Mouse (Mus musculus) kidney, embryonic 16.5 days (tissue): ENCODE measurements around the gene Irs2. TPM values are rescaled to one million over a fixed set of nuclear protein-coding genes. Genes with fewer than 3 reads are reported as not detected.

Experiments
- ATAC-seq: fragments of 200-750 bp; cut with Nextera tagmentation; 2 replicates; pipeline ENCODE4 v1.8.0; 2017; ENCODE audit warnings: moderate TSS enrichment; ENCODE audit not compliant: low FRiP score, low TSS enrichment
- H3K27ac ChIP-seq: fragments of 300-500 bp; sonication (generic); 2 replicates; pipeline ENCODE4 v1.5.1; 2014; ENCODE audit warnings: low read length
- H3K27me3 ChIP-seq: fragments of 300-500 bp; sonication (generic); 2 replicates; pipeline ENCODE4 v1.6.1; 2014; ENCODE audit warnings: low read length, control low read depth, mixed read lengths; ENCODE audit not compliant: insufficient read depth
- H3K36me3 ChIP-seq: fragments of 300-500 bp; sonication (generic); 2 replicates; pipeline ENCODE4 v1.6.1; 2014; ENCODE audit warnings: low read length, control low read depth, mixed read lengths; ENCODE audit not compliant: insufficient read depth
- H3K4me1 ChIP-seq: fragments of 300-500 bp; sonication (generic); 2 replicates; pipeline ENCODE4 v1.6.1; 2014; ENCODE audit warnings: low read length, control low read depth, mixed read lengths; ENCODE audit not compliant: insufficient read depth
- H3K4me2 ChIP-seq: fragments of 300-500 bp; sonication (generic); replicated peaks from 2 replicates; pipeline ENCODE4 v1.6.1; 2014; ENCODE audit warnings: low read depth, low read length
- H3K4me3 ChIP-seq: fragments of 300-500 bp; sonication (generic); 2 replicates; pipeline ENCODE4 v1.5.1; 2014; ENCODE audit warnings: mild to moderate bottlenecking, low read length
- H3K9ac ChIP-seq: fragments of 300-500 bp; sonication (generic); replicated peaks from 2 replicates; pipeline ENCODE4 v1.6.1; 2014; ENCODE audit warnings: low read length
- H3K9me3 ChIP-seq: fragments of 300-500 bp; sonication (generic); 2 replicates; pipeline ENCODE4 v1.6.1; 2016; ENCODE audit warnings: low read length, control low read depth
- WGBS: fragments of 180-500 bp; shearing (Covaris S2); extraction: QIAGEN DNeasy Blood & Tissue Kit; methylation state at CpG from one replicate; pipeline ENCODE4 v1.1.7; 2014; 5-methylcytosine and 5-hydroxymethylcytosine counted together
- polyA plus RNA-seq: library from polyadenylated mRNA; unstranded; fragments of >200 nt; fragmentation: Nextera tagmentation; extraction: Ambion mirVana; gene quantifications from 2 replicates; pipeline ENCODE4 v1.2.1, GENCODE M21; 2015

The Irs2 gene
- polyA plus RNA-seq, 1 experiment from 2014 or later: 4.1 TPM

DNA sequence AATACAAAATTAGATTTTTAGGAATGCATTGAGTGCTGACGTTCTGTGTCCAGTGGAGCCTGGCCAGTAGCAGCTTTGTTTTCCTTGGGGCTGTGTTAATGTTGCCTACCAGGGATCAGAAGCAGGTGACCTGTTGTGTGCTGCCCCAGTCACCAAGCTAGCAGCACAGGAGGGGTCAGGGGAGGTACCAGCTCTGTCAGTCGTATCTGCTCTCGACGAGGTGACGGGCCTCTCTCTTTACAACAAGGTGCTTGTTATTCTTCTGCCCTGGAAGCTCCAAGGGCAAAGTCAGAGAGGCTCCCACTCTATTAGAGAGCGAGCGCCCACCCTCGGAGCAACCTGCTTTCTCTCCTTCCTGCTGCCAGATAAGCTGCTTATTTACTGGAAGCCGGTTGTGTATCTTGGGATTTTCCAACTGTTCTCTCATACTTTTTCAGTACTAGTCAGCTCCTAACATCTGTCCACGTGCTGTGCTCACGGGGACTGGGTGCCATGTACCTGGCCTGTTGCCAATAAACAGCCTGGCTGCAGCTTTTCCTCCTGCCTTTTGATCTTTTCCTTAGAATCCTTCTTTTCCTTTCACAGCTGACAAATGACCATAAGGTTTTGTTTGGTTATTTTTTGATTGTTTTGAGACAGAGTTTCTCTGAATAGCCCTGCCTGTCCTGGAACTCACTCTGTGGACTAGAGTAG, 2.8 kb upstream of the Irs2 start:
- no peaks in the 10 kb centered on the region for H3K9me3 ChIP-seq
- no peak overlapping the region for H3K27ac ChIP-seq
- no peak overlapping the region for H3K4me3 ChIP-seq
- 5% methylated on average over 11 of the region's 11 CpGs for WGBS
- peaks cover 26% of the 10 kb centered on the region for H3K4me1 ChIP-seq
- ATAC-seq: no peak
- H3K27me3 ChIP-seq: no peaks in the 10 kb centered on the region
- no peak overlapping the region for H3K4me2 ChIP-seq
- H3K36me3 ChIP-seq: no peaks in the 10 kb centered on the region; the same call in 1 of the 2 replicates
- no peak overlapping the region for H3K9ac ChIP-seq

DNA sequence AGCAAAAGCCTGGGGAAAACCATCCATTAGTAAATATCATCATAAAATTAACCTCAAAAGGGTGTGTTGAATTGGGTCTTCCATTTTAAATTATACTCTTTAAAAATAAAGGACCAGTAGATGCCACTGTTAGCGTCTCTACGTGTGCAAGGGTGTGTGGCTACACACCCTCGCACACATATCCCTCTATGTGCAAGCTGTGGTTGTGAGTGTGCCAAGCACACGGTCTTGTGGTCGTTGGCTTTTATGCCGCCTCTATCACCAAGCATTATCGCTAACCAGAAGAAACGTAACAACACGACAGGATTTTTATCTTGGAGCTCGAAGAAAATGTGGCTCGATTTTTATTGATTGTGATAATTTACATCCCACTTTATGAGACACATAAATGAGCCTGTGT, 2.1 kb upstream of the Irs2 start:
- Histone ChIP-seq H3K9me3 (no peaks in the 10 kb centered on the region), H3K9ac (no peak overlapping the region), H3K27ac (no peak overlapping the region), H3K36me3 (peaks cover 3% of the 10 kb centered on the region; the same call in 1 of the 2 replicates), H3K27me3 (no peaks in the 10 kb centered on the region), H3K4me3 (no peak overlapping the region), H3K4me1 (peaks cover 32% of the 10 kb centered on the region), H3K4me2 (no peak overlapping the region)
- 35% methylated on average over 11 of the region's 11 CpGs for WGBS
- no peak for ATAC-seq

DNA sequence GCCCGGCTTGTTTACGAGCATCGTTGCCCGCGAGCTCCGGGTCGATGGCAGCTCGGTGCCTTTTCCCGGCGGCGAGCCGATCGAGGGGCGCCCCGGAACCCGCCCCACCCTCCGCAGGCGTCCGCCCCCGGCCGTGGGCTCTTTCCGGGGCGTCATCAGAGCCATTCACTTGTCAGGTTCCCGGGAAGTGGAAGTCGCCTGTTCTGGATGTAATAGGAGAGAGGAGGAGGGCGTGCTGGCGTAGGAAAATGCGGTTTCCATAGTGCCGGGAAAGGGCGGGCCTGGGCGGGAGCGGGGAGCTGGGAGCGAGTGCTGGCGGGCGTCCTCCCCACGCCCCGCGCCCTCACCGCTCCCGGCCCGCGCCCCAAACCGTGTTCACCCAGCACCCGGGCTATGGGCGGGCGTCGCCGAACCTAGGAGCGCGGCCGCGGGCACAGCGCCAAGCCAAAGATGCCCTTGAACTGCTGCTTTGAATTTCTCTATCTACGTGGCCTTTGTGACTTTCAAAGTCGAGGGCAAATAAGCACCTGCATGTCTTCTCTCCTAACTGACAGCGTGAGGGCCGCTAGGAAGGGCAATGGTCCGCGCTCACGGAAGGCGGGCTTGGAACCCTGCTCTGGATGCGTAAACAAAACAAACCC, 1.3 kb upstream of the Irs2 start:
- ATAC-seq: peak; percentile 61
- under 1% methylated on average over 58 of the region's 62 CpGs for WGBS
- H3K4me1 ChIP-seq: peaks cover 41% of the 10 kb centered on the region

DNA sequence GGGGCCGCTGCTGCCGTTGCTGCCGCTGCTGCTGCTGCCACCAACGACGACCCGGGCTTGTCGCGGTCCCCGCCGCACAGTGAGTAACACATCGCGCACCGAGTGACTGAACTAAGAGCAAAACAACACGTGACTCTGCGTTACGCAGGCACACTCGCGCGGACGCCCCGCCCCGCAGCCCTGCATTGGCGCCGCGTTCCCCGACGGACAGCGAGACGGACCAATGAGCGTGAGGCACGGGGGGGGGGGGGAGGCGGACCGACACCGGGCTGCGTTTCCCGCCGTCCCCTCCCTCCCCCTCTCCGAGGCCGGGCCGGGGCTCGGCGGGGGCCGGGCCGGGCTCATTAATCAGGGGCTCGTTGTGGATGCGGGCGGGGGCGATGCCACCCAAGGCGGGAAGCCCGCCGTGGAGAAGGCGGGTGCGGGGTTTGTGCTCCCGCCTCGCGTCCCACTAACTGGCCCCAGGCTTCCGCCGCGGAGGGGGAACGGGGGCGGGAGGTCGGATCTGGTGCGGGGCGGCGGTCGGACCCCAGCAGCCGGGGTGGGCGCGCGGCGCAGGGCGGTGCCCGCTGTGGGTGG, 673 bp upstream of the Irs2 start:
- Histone ChIP-seq H3K4me3 (peak overlapping the region; percentile 73), H3K27ac (peak overlapping the region; percentile 93), H3K36me3 (peaks cover 3% of the 10 kb centered on the region; the same call in 1 of the 2 replicates), H3K4me1 (peaks cover 47% of the 10 kb centered on the region), H3K9ac (peak overlapping the region; percentile 89), H3K27me3 (no peaks in the 10 kb centered on the region), H3K9me3 (no peaks in the 10 kb centered on the region), H3K4me2 (peak overlapping the region; percentile 93)
- peak; percentile 89 for ATAC-seq
- WGBS: under 1% methylated on average over 48 of the region's 73 CpGs

More for the DNA sequence above, 1.3 kb upstream of the Irs2 start:
- peak overlapping the region; percentile 93 for H3K27ac ChIP-seq
- peak overlapping the region; percentile 93 for H3K4me2 ChIP-seq
- H3K9me3 ChIP-seq: no peaks in the 10 kb centered on the region
- peaks cover 3% of the 10 kb centered on the region; the same call in 1 of the 2 replicates for H3K36me3 ChIP-seq
- H3K9ac ChIP-seq: peak overlapping the region; percentile 78
- peak overlapping the region; percentile 73 for H3K4me3 ChIP-seq
- H3K27me3 ChIP-seq: no peaks in the 10 kb centered on the region

GRCm38 (mm10) chr8:11007581-11008378, 478 bp downstream of the Irs2 start:
- ATAC-seq: no peak
- Histone ChIP-seq H3K4me1 (peaks cover 54% of the 10 kb centered on the region), H3K9me3 (no peaks in the 10 kb centered on the region), H3K4me3 (peak overlapping the region; percentile 73), H3K4me2 (peak overlapping the region; percentile 93), H3K27me3 (no peaks in the 10 kb centered on the region), H3K9ac (peak overlapping the region; percentile 89), H3K27ac (peak overlapping the region; percentile 93), H3K36me3 (peaks cover 3% of the 10 kb centered on the region; the same call in 1 of the 2 replicates)
- WGBS: under 1% methylated on average over 82 of the region's 88 CpGs

DNA sequence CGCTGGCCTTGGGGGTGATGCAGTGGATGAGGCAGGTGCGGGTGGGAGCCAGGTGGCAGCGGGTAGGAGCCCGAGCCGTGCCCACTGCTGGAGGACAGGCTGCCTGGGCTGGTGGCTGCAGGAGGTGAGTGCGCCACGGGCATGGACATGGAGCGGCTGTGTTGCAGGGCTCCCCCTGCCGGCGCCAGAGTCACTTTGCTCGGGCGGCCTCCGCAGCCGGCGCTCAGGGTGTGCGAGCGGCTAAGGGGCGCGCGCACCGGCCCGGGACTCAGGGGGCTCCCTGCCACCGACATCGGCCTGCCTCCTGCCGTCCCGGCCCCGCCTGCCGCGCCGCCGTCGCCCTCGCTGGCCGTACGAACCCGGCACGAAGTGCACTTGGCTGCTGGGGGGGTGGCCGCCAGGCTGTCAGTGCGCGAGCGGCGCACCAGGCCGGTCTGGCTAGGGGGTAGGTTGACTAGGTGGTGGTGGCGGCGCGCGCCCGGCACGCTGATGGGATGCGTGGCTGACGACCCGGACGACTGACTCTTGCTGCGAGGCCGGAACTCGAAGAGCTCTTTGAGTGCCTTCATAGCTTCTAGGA, 1.2 kb downstream of the Irs2 start:
- Histone ChIP-seq H3K4me3 (peak overlapping the region; percentile 73), H3K27ac (peak overlapping the region; percentile 93; the same call in 1 of the 2 replicates), H3K4me2 (peak overlapping the region; percentile 93), H3K9me3 (no peaks in the 10 kb centered on the region), H3K27me3 (no peaks in the 10 kb centered on the region), H3K36me3 (peaks cover 3% of the 10 kb centered on the region; the same call in 1 of the 2 replicates), H3K4me1 (peaks cover 61% of the 10 kb centered on the region), H3K9ac (peak overlapping the region; percentile 89)
- WGBS: under 1% methylated on average over 55 of the region's 56 CpGs
- ATAC-seq: peak; percentile 64

DNA sequence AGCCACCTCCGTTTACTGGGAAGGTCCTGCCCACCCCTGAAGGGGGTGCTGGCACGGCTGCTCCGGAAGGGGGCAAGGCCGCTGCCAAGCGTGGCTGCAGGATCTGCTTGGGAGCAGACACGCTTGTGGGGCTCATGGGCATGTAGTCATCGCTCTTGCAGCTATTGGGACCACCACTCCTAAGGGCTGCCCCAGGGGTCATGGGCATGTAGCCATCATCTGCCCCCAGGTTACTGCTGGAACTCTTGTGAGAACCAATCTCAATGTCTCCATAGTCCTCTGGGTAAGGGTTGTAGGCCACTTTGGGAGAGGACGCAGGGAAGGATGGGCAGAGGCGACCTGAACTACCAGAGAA, 2.0 kb downstream of the Irs2 start:
- ATAC-seq: no peak
- no peaks in the 10 kb centered on the region for H3K9me3 ChIP-seq
- no peak overlapping the region for H3K27ac ChIP-seq
- H3K9ac ChIP-seq: peak overlapping the region; percentile 89
- peak overlapping the region; percentile 93 for H3K4me2 ChIP-seq
- H3K27me3 ChIP-seq: no peaks in the 10 kb centered on the region
- WGBS: 88% methylated on average over 9 of the region's 9 CpGs
- H3K4me1 ChIP-seq: peaks cover 70% of the 10 kb centered on the region
- peak overlapping the region; percentile 73 for H3K4me3 ChIP-seq
- peaks cover 3% of the 10 kb centered on the region; the same call in 1 of the 2 replicates for H3K36me3 ChIP-seq

DNA sequence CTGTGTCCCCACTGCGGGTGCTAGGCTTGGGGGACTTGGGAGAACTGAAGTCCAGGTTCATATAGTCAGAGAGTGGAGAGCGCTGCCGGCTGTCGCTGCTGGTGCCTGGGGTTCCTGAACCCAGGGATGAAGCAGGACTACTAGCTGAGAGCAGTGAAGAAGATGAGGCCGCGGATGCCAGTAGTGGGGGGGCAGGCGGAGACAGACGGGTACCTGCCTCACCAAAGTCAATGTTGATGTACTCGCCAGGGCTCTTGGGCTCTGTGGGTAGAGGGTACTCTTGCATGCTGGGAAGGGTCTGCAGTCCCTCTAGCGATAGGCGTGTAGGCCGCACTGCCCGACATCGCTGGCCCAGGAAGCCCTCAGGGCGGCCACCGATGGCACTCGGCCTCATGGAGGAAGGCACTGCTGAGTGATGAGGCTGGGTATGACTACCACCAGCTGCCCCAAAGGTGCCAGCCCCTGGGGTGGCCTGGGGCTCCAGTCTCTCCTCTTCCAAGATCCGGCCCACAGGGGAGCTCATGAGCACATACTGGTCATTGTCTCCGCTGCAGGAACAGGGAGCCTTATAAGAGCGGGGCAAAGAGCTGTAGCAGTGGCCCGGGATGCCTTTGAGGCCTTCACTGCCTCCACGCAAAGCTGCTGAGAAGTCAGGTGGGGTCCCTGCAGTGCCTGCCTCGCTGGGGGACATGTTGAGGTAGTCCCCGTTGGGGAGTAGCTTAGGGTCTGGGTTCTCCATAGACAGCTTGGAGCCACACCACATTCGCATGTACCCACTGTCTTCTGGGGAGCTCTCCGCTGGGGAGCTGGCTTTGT, 2.6 kb downstream of the Irs2 start:
- 77% methylated on average over 26 of the region's 26 CpGs for WGBS
- H3K9ac ChIP-seq: peak overlapping the region; percentile 89
- no peak for ATAC-seq
- peaks cover 72% of the 10 kb centered on the region for H3K4me1 ChIP-seq
- peaks cover 3% of the 10 kb centered on the region; the same call in 1 of the 2 replicates for H3K36me3 ChIP-seq
- no peaks in the 10 kb centered on the region for H3K9me3 ChIP-seq
- H3K4me2 ChIP-seq: peak overlapping the region; percentile 93
- H3K4me3 ChIP-seq: peak overlapping the region; percentile 73
- H3K27me3 ChIP-seq: no peaks in the 10 kb centered on the region
- H3K27ac ChIP-seq: no peak overlapping the region
